ENCODE assay signal across 8 mouse cellular contexts in genomic region chr1:53352327-53353261, GRCm38 (mm10). TPM values are rescaled to one million over a fixed set of nuclear protein-coding genes. Genes with fewer than 3 reads are reported as not detected.
DNase-seq lines count a peak whose midpoint lies in the region; ATAC-seq and TF ChIP-seq lines count a peak whose summit lies in the region.

Gene Asdurf, minus strand, starts transcription at chr1:53352619.
Gene Gm28551, minus strand, starts transcription at chr1:53352667.
Gene Asnsd1, minus strand, starts transcription at chr1:53352752.

- no peak within 1 kb of the TSS for H3K27ac ChIP-seq in ES-Bruce4 (ENCODE audit: insufficient read depth, low read length)
- H3K27ac ChIP-seq in forebrain, embryonic 13.5 days, result peak within 1 kb of the TSS; percentile 83
- H3K27ac ChIP-seq in liver, postnatal 0 days (ENCODE audit: low read depth), result peak within 1 kb of the TSS; percentile 90
- H3K27ac ChIP-seq in neural tube, embryonic 14.5 days (ENCODE audit: low read depth, low read length), result peak within 1 kb of the TSS; percentile 94

- peak; percentile 3 for TF ChIP-seq CTCF in ES-Bruce4 (IDR thresholded peaks at IDR 0.05; ENCODE audit: low read depth, low read length)
- TF ChIP-seq CTCF in liver, postnatal 0 days (IDR thresholded peaks at IDR 0.05; ENCODE audit: low read depth), result peak; percentile 71

- H3K4me1 ChIP-seq in ES-Bruce4 (ENCODE audit: control insufficient read depth, insufficient read depth, low read length), result peaks cover 1% of the 10 kb centered on the region
- H3K4me1 ChIP-seq in forebrain, embryonic 13.5 days, result peaks cover 7% of the 10 kb centered on the region
- H3K4me1 ChIP-seq in liver, postnatal 0 days (ENCODE audit: insufficient read depth), result no peaks in the 10 kb centered on the region
- 0 out of 2 replicates have a peak, but pooled peaks cover 5% of the 10 kb centered on the region for H3K4me1 ChIP-seq in neural tube, embryonic 14.5 days (ENCODE audit: control insufficient read depth, insufficient read depth, low read length)

- peak; percentile 100 for ATAC-seq in cerebellum, adult (ENCODE audit: insufficient number of reproducible peaks, low FRiP score, low TSS enrichment)
- ATAC-seq in forebrain, embryonic 13.5 days, result peak; percentile 100
- peak; percentile 100 for ATAC-seq in liver, postnatal 0 days
- peak; percentile 100 for ATAC-seq in neural tube, embryonic 14.5 days (ENCODE audit: low read depth)

- peak within 1 kb of the TSS; percentile 62 for H3K4me2 ChIP-seq in forebrain, embryonic 13.5 days
- H3K4me2 ChIP-seq in liver, postnatal 0 days (ENCODE audit: low read depth, low read length), result peak within 1 kb of the TSS; percentile 70
- H3K4me2 ChIP-seq in neural tube, embryonic 14.5 days (ENCODE audit: low read depth, low read length), result peak within 1 kb of the TSS; percentile 42

- peak within 1 kb of the TSS; percentile 84 for H3K9ac ChIP-seq in ES-Bruce4 (ENCODE audit: low read depth, poor library complexity, severe bottlenecking)
- H3K9ac ChIP-seq in forebrain, embryonic 13.5 days, result peak within 1 kb of the TSS; percentile 92
- peak within 1 kb of the TSS; percentile 79 for H3K9ac ChIP-seq in liver, postnatal 0 days (replicated peaks)
- H3K9ac ChIP-seq in neural tube, embryonic 14.5 days (replicated peaks; ENCODE audit: low read depth, low read length), result peak within 1 kb of the TSS; percentile 85

- peak within 1 kb of the TSS; percentile 77 for H3K4me3 ChIP-seq in ES-Bruce4 (ENCODE audit: low read depth, low read length)
- H3K4me3 ChIP-seq in forebrain, embryonic 13.5 days, result peak within 1 kb of the TSS; percentile 77
- peak within 1 kb of the TSS; percentile 92 for H3K4me3 ChIP-seq in liver, postnatal 0 days (ENCODE audit: low read depth, low read length)
- peak within 1 kb of the TSS; percentile 94 for H3K4me3 ChIP-seq in neural tube, embryonic 14.5 days (ENCODE audit: low read depth, low read length)

- 0% methylated on average over 43 of the region's 44 CpGs for WGBS in forebrain, embryonic 13.5 days
- under 1% methylated on average over 44 of the region's 44 CpGs for WGBS in large intestine, adult 2 months
- 0% methylated on average over 40 of the region's 44 CpGs for WGBS in liver, postnatal 0 days (ENCODE audit: insufficient replicate concordance)
- WGBS in neural tube, embryonic 14.5 days, result under 1% methylated on average over 44 of the region's 44 CpGs

- DNase-seq in heart, postnatal 10 days, result peak; percentile 98 to 99
- peak; percentile 92 for DNase-seq in large intestine, adult 2 months (ENCODE audit: low read depth, low spot score)
- peak; percentile 98 for DNase-seq in liver, postnatal 0 days
- DNase-seq in testis, postnatal 10 days (ENCODE audit: low spot score), result peak; percentile 96

- no peaks in the 10 kb centered on the region for H3K9me3 ChIP-seq in ES-Bruce4 (replicated peaks; ENCODE audit: control insufficient read depth, insufficient read depth, low read length, poor library complexity, severe bottlenecking)
- no peaks in the 10 kb centered on the region for H3K9me3 ChIP-seq in forebrain, embryonic 13.5 days (replicated peaks)
- no peaks in the 10 kb centered on the region for H3K9me3 ChIP-seq in liver, postnatal 0 days (ENCODE audit: low read length)
- no peaks in the 10 kb centered on the region for H3K9me3 ChIP-seq in neural tube, embryonic 14.5 days (ENCODE audit: control insufficient read depth, low read length)

- no peaks in the 10 kb centered on the region for H3K27me3 ChIP-seq in ES-Bruce4 (ENCODE audit: control insufficient read depth, insufficient read depth, low read length, poor library complexity, severe bottlenecking)
- H3K27me3 ChIP-seq in forebrain, embryonic 13.5 days, result no peaks in the 10 kb centered on the region
- H3K27me3 ChIP-seq in liver, postnatal 0 days (ENCODE audit: insufficient read depth, low read length), result no peaks in the 10 kb centered on the region
- H3K27me3 ChIP-seq in neural tube, embryonic 14.5 days (ENCODE audit: control insufficient read depth, insufficient read depth, low read length), result no peaks in the 10 kb centered on the region

- no peak for TF ChIP-seq EP300 in ES-Bruce4 (IDR thresholded peaks at IDR 0.05; ENCODE audit: insufficient read depth, low read depth, low read length)
- no peak for TF ChIP-seq EP300 in liver, postnatal 0 days (IDR thresholded peaks at IDR 0.05; ENCODE audit: low read depth)

- peak; percentile 73 for TF ChIP-seq POLR2A in ES-Bruce4 (IDR thresholded peaks at IDR 0.05; ENCODE audit: insufficient read depth, low read length)

- peaks cover 10% of the 10 kb centered on the region for H3K36me3 ChIP-seq in ES-Bruce4 (ENCODE audit: control insufficient read depth, insufficient read depth, low read length, poor library complexity, severe bottlenecking)
- H3K36me3 ChIP-seq in forebrain, embryonic 13.5 days (ENCODE audit: poor library complexity, severe bottlenecking), result peaks cover 21% of the 10 kb centered on the region
- peaks cover 7% of the 10 kb centered on the region for H3K36me3 ChIP-seq in liver, postnatal 0 days (replicated peaks; ENCODE audit: insufficient read depth, low read length)
- H3K36me3 ChIP-seq in neural tube, embryonic 14.5 days (ENCODE audit: control insufficient read depth, insufficient read depth, low read length), result peaks cover 8% of the 10 kb centered on the region; the same call in 1 of the 2 replicates

- intact Hi-C loops in heart, postnatal 10 days (cut with DNase I), result loop anchor here (1.0 kb wide), 2 partner anchors 39 to 299 kb away; partner anchors contain the start of gene Osgepl1

RNA-seq across cellular contexts. Expression of gene Asdurf, which starts in this region (rescaled TPM):
- polyA plus RNA-seq in ES-Bruce4 (2011; ENCODE audit: insufficient read depth, insufficient read length, low read depth, missing spikeins), result 38.6 and 48.5 TPM in 2 replicates
- 1.5 and 15.8 TPM in 2 replicates for polyA plus RNA-seq in forebrain, embryonic 13.5 days (2015; fragmentation: Nextera tagmentation; extraction: Ambion mirVana)
- total RNA-seq in heart, postnatal 10 days (2021), result 1 to 10 TPM in 1 of 2 experiments, not detected in 1; 8.0 TPM
- polyA plus RNA-seq in large intestine, adult 2 months (2012; rRNA removed), result not detected in 2 replicates
- polyA plus RNA-seq in liver, postnatal 0 days (2015; fragmentation: Nextera tagmentation; extraction: Ambion mirVana), result 2.8 and 5.0 TPM in 2 replicates
- polyA plus RNA-seq in neural tube, embryonic 14.5 days (2014; fragmentation: Nextera tagmentation; extraction: Ambion mirVana), result 2.2 TPM in 1 of 2 replicates, not detected in the other

RNA-seq across cellular contexts. Expression of gene Gm28551, which starts in this region (rescaled TPM):
- polyA plus RNA-seq in ES-Bruce4 (2011; ENCODE audit: insufficient read depth, insufficient read length, low read depth, missing spikeins), result not detected in 2 replicates
- polyA plus RNA-seq in forebrain, embryonic 13.5 days (2015; fragmentation: Nextera tagmentation; extraction: Ambion mirVana), result 1.3 and 1.5 TPM in 2 replicates
- total RNA-seq in heart, postnatal 10 days (2021), result not detected
- polyA plus RNA-seq in large intestine, adult 2 months (2012; rRNA removed), result not detected in 2 replicates
- 0.11 TPM in 2 replicates for polyA plus RNA-seq in liver, postnatal 0 days (2015; fragmentation: Nextera tagmentation; extraction: Ambion mirVana)
- polyA plus RNA-seq in neural tube, embryonic 14.5 days (2014; fragmentation: Nextera tagmentation; extraction: Ambion mirVana), result 2.6 and 2.8 TPM in 2 replicates

RNA-seq across cellular contexts. Expression of gene Asnsd1, which starts in this region (rescaled TPM):
- 86.8 and 95.0 TPM in 2 replicates for polyA plus RNA-seq in ES-Bruce4 (2011; ENCODE audit: insufficient read depth, insufficient read length, low read depth, missing spikeins)
- 68.7 and 75.0 TPM in 2 replicates for polyA plus RNA-seq in forebrain, embryonic 13.5 days (2015; fragmentation: Nextera tagmentation; extraction: Ambion mirVana)
- 10 to 100 TPM; 42.5 to 43.1 TPM for total RNA-seq in heart, postnatal 10 days (2021)
- 5.6 and 7.6 TPM in 2 replicates for polyA plus RNA-seq in large intestine, adult 2 months (2012; rRNA removed)
- polyA plus RNA-seq in liver, postnatal 0 days (2015; fragmentation: Nextera tagmentation; extraction: Ambion mirVana), result 36.0 and 36.2 TPM in 2 replicates
- 61.0 and 74.7 TPM in 2 replicates for polyA plus RNA-seq in neural tube, embryonic 14.5 days (2014; fragmentation: Nextera tagmentation; extraction: Ambion mirVana)
